Mouse (Mus musculus) spleen, postnatal 14 days (tissue): ENCODE results near the gene Rtl4.

Experiments
- DNase-seq, 2 experiments: peaks; one replicate each; pipeline ENCODE4 v3.0.0; 2021 to 2022; ENCODE audit warnings: low spot score in 2 of 2

Rtl4 gene

DNA sequence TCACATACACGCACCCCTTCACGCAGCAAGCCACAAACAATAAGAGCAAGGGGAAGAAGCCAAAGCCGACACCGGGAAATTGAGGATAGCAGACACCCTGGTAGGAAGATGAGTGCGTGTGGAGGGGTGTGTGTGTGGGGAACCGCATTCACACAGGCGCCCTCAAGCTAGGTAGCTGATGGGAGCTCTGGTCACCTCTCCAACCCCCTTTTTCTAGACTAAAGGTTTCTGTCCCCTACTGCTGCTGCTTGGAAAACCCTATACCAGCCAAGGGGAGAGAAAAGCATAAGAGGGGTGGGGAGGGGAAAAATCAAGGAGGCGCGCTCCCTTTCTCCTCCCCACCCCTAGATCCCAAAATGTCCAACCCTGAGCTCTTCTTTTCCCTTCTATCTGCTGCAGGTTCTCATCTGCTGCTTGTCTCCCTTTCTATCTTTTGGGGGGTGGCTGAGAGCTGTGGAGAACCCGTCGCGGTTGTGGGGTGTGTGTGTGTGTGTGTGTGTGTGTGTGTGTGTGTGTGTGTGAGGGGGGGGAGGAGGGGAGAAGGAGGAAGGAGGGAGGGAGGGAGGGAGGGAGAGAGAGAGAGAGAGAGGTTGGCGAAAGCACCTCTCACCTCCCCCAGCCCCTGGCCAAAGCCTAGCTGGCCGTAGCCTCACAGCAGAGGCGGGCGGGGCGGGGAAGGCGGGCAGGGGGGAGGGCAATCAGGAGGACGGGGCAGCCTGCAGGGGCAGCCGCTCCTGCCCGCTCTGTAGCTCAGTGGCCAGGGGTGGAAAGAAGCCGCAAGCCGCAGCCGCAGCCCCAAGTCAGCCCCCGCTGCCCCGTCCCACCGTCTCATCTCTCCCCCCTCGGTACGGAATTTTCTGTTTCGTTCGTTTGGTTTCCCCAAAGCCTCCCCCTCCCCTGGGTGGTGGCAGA is at the start of gene Rtl4:
Gene Rtl4 (plus strand): TSS at position 701 of the 912 bp plus-strand sequence.
- DNase-seq: no peak

DNA sequence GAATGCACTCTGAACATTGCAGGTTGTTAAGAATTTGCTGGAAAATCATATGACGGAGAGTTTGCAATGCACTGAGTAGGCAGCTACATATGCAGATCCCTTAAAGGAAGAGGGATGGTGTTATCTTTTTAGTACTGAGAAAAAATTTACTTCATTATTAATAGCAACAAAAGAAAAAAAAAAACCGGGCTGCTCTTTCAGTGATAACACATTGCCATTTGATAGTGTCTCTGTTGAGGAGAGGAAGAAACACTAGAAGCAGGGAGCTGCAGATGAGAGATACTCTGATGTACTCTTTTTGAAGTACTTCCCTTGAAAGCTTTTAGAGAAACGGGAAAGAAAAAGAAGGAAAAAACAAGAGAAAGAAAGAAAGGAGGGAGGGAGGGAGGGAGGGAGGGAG is 44.0 kb upstream of the Rtl4 start:
- no peak for DNase-seq

GRCm38 (mm10) chrX:144645394-144645793 is 43.3 kb upstream of the Rtl4 start:
- DNase-seq: no peak

DNA sequence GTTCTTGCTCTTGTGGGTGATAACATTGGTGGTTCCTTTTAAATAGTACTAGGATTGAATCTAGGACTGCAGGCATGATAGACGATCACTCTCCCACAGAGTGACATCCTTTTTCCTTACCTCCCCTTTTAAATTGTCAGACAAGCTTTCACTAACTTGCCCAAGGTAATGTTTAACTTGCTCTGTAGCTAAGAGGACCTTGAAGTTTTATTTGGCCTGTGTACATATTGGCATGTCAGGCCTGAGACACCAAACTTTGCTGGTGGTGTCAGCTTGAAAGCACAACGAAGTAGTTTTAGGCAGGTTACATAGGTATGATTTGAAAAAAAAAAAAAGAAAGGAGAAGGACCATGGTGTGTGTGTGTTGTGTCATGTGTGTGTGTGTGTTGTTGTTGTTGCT is 36.5 kb upstream of the Rtl4 start:
- no peak for DNase-seq

DNA sequence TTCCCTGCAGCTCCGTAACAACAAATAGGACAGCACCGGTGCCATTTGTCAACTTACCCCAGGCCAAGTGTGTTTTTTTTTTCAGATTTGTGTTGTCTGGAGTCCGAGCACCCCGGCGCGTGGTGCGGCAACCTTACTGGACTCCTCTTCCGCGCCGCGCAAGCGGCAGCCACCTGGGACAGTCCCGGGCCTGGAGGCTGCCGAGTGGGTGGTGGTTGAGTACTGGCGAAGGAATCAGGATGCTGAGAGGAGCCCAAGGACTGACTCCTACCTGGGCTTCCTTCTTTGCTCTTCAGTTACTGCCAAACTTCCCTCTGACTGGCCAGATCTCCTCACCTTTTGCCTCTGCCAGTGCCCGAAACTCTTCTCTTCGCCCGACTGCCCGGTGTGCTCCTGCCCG is 965 bp upstream of the Rtl4 start:
- no peak for DNase-seq

GRCm38 (mm10) chrX:144688142-144688206 is 733 bp upstream of the Rtl4 start, which contains the start of gene Trpc5:
Trpc5 (minus strand) TSS chrX:144688180.
- DNase-seq: no peak

- DNase-seq: no peak
Observed at GRCm38 (mm10) chrX:144689119-144689858, 582 bp downstream of the Rtl4 start.

DNA sequence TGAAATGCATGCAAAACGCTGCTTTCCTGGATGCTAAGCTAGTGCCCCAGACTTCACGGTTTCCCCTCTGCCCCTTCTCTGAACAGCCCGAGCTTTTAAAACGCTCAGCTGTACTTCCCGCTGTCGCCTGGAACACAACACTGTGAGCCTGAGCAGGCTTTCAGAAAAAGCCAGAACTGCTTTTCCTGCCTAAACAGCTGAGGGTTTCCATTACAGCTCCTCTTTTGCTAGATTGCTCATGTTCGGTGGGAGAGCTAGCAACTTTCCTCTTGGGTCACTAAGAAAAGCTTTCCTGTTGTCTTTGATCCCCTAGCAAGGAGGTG is 1.1 kb downstream of the Rtl4 start:
- no peak for DNase-seq

DNA sequence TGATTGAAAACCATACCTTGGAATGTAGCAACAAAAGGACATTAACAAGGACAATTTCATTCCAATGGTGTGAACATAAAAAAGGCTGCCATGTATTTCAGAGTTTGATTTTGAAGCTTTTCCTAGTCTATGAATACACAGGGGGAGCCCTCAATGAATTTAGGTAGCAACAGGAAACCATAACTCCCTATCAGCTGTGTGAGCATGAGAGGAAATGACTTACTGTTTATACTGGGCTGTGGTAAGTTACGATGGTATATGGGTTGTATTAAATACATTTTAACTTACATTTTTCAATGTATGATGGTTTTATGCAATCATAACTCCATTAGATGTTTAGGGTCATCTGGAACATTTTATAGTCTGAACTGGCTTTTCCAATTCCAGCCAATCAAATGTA is 27.6 kb downstream of the Rtl4 start:
- no peak for DNase-seq

DNA sequence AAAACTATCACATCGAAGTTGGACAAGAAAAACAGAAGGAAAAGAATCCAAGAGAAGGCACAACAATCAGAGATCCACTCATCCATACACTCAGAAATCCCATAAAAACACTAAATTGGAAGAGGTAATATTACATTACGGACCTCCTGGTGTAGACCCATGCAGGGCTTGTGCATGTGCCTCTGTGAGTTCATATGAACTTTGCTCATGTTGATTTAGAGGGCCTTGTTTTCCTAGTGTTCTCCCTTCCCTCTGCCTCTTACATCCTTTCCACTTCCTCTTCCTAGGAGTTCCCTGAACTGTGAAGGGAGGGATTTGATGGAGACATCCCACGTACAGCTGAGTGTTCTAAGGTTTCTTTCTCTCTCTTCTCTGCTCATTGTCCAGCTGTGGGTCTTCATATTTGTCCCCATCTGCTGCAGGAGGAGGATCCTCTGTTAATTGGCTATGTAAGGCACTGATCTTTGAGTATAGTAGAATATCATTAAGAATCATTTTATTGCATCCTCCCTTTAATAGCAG is 58.9 kb downstream of the Rtl4 start:
- DNase-seq: no peak

- DNase-seq: no peak
Observed at GRCm38 (mm10) chrX:144986980-144987379, 298.3 kb downstream of the Rtl4 start.

GRCm38 (mm10) chrX:145065484-145065913 is 376.8 kb downstream of the Rtl4 start:
- DNase-seq: no peak

- no peak for DNase-seq
Observed at GRCm38 (mm10) chrX:145089802-145090201, 401.1 kb downstream of the Rtl4 start.

DNA sequence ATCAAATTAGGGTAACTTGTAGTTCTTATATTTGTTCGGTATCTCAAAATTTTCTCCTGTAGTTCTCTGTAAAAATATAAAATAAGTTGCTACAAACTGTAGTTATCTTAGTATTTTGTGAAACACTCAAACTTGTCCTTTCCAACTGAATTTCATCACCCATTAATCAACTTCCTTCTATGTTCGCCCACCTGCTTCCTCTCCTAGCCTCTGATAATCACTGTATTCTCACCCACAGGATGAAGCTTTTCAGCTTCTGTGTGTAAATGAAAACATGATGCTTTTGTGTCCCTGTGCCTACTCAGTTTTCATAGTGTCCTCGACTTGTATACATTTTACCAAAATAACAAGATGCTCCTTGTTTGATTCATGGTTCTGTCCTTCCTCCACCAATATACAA is 401.7 kb downstream of the Rtl4 start:
- no peak for DNase-seq

DNA sequence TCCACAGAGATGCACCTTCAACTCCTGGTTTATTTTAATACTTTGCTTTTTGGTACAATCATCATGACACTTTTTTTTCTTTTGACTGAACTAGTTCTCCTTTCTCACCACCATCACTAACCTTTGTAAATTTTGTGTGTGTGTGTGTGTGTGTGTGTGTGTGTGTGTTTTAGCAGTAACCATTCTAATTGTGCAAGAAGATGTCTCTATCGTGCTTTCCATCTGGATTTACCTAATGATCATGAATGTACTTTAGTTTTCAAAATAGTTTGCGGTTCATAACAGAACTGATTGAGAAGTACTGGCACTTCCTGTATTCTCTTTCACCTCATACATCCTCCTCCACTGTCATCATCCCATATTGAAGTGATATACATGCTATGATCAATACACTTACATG is 402.3 kb downstream of the Rtl4 start:
- DNase-seq: no peak
